Mouse (Mus musculus) limb, embryonic 11.5 days (tissue): ENCODE results near the gene Rdh5. TPM values are rescaled to one million over a fixed set of nuclear protein-coding genes. Genes with fewer than 3 reads are reported as not detected.

Source experiments
- polyA plus RNA-seq: library from polyadenylated mRNA; unstranded; fragments of >200 nt; fragmentation: Nextera tagmentation; extraction: Ambion mirVana; gene quantifications from 2 replicates; pipeline ENCODE4 v1.2.1, GENCODE M21; 2014

The Rdh5 gene
- polyA plus RNA-seq, 1 experiment from 2014 or later, result 7.7 TPM

Other genes with a start within 250 kb of the Rdh5 start
- gene Suox, start 248.8 kb downstream of the Rdh5 start, polyA plus RNA-seq, result 12.2 and 12.3 TPM in 2 replicates
- gene Rab5b, start 226.6 kb downstream of the Rdh5 start, polyA plus RNA-seq, result 62.4 and 62.5 TPM in 2 replicates
- 0.34 and 0.87 TPM in 2 replicates for gene Pmel, start 218.7 kb downstream of the Rdh5 start, polyA plus RNA-seq
- gene Cdk2, start 217.9 kb downstream of the Rdh5 start, polyA plus RNA-seq, result 151 TPM in 2 replicates
- gene Dgka, start 178.0 kb downstream of the Rdh5 start, polyA plus RNA-seq, result 5.4 and 6.5 TPM in 2 replicates
- 49.4 and 52.4 TPM in 2 replicates for gene Pym1, start 175.0 kb downstream of the Rdh5 start, polyA plus RNA-seq
- 0.35 and 0.55 TPM in 2 replicates for gene Mmp19, start 132.0 kb downstream of the Rdh5 start, polyA plus RNA-seq
- 33.3 and 37.8 TPM in 2 replicates for gene Dnajc14, start 118.8 kb downstream of the Rdh5 start, polyA plus RNA-seq
- 18.9 and 22.2 TPM in 2 replicates for gene Tmem198b, start 118.5 kb downstream of the Rdh5 start, polyA plus RNA-seq
- gene Sarnp, start 105.6 kb downstream of the Rdh5 start, polyA plus RNA-seq, result 285 and 295 TPM in 2 replicates
- gene Ormdl2, start 101.2 kb downstream of the Rdh5 start, polyA plus RNA-seq, result 51.8 and 54.5 TPM in 2 replicates
- gene Gdf11, start 31.2 kb downstream of the Rdh5 start, polyA plus RNA-seq, result 17.5 and 18.1 TPM in 2 replicates
- gene Cd63, start 21.9 kb downstream of the Rdh5 start, polyA plus RNA-seq, result 425 and 427 TPM in 2 replicates
- gene Bloc1s1, start 1.1 kb upstream of the Rdh5 start, polyA plus RNA-seq, result 203 and 211 TPM in 2 replicates
- gene Itga7, start 10.9 kb upstream of the Rdh5 start, polyA plus RNA-seq, result 0.10 and 0.12 TPM in 2 replicates
- gene Mettl7b, start 38.1 kb upstream of the Rdh5 start, polyA plus RNA-seq, result not detected in 2 replicates
- not detected in 2 replicates for gene Olfr9, start 66.5 kb upstream of the Rdh5 start, polyA plus RNA-seq
- gene Olfr763, start 87.9 kb upstream of the Rdh5 start, polyA plus RNA-seq, result not detected in 2 replicates
- not detected in 2 replicates for gene Olfr764-ps1, start 117.0 kb upstream of the Rdh5 start, polyA plus RNA-seq
- gene Olfr765, start 127.1 kb upstream of the Rdh5 start, polyA plus RNA-seq, result not detected in 2 replicates
- gene Olfr766-ps1, start 146.1 kb upstream of the Rdh5 start, polyA plus RNA-seq, result not detected in 2 replicates
- gene Olfr767, start 160.0 kb upstream of the Rdh5 start, polyA plus RNA-seq, result not detected in 2 replicates
- gene Olfr768, start 176.5 kb upstream of the Rdh5 start, polyA plus RNA-seq, result not detected in 2 replicates
- not detected in 2 replicates for gene Olfr769, start 195.0 kb upstream of the Rdh5 start, polyA plus RNA-seq
- gene Olfr770, start 216.1 kb upstream of the Rdh5 start, polyA plus RNA-seq, result not detected in 2 replicates
- not detected in 2 replicates for gene Olfr771, start 241.9 kb upstream of the Rdh5 start, polyA plus RNA-seq